Mouse (Mus musculus) Patski (cell line): Measurements from ENCODE around the gene Vangl1. TPM values are rescaled to one million over a fixed set of nuclear protein-coding genes. Genes with fewer than 3 reads are reported as not detected.

ENCODE experiments used
- ATAC-seq: fragments of 100-300 bp; one replicate; pipeline ENCODE4 v1.8.0; 2021
- CTCF ChIA-PET: fragments of 350-600 bp; sonication (Branson Sonifier 250); formaldehyde crosslinking; loops from one replicate; lab custom pipeline; 2022; ENCODE audit warnings: inconsistent platforms; lab: Charles Lee
- POLR2A ChIA-PET: fragments of 350-600 bp; sonication (Branson Sonifier 250); formaldehyde crosslinking; loops from one replicate; lab custom pipeline; 2022; ENCODE audit warnings: antibody characterized with exemption, inconsistent platforms; lab: Charles Lee
- DNase-seq: peaks from one replicate; pipeline ENCODE4 v3.0.0-alpha.2; 2011; ENCODE audit warnings: low read depth, low spot score
- H3K27me3 ChIP-seq: fragments of 371-371 bp; one replicate; pipeline ENCODE4 v1.5.1; 2021
- CTCF ChIP-seq: fragments of 100-300 bp; IDR thresholded peaks from one replicate; pipeline ENCODE4 v1.5.1; 2021
- in situ Hi-C: fragments of 300-500 bp; cut with MboI; formaldehyde crosslinking; loops from 3 replicates; pipeline ENCODE4 v1.11.1; 2018; ENCODE audit warnings: low pct_unique_long_range_greater_than_20kb, mixed read lengths
- polyA plus RNA-seq: library from polyadenylated mRNA; unstranded; gene quantifications from one replicate; pipeline ENCODE4 v1.2.3, GENCODE M21; 2021

The Vangl1 gene
- polyA plus RNA-seq, 1 experiment from 2014 or later: 43.6 TPM

GRCm38 (mm10) chr3:102159423-102160325 lies 44.8 kb downstream of the Vangl1 start:
- ChIA-PET POLR2A (interaction anchor here (0.6 kb wide), 1 partner anchor 717 kb away, joined by 3 read pairs; no protein-coding TSS in a partner anchor), CTCF (interaction anchor here (2.4 kb wide), 1 partner anchor 20 kb away, joined by 7 read pairs; no protein-coding TSS in a partner anchor)
- DNase-seq (no peak), ATAC-seq (no peak)
- in situ Hi-C loops: no loop called here
- no peak for TF ChIP-seq CTCF
- no peaks in the 10 kb centered on the region for H3K27me3 ChIP-seq

GRCm38 (mm10) chr3:102158759-102159422 lies 45.6 kb downstream of the Vangl1 start:
- H3K27me3 ChIP-seq: no peaks in the 10 kb centered on the region
- no peak for ATAC-seq

GRCm38 (mm10) chr3:102157652-102158051 lies 46.8 kb downstream of the Vangl1 start:
- H3K27me3 ChIP-seq: no peaks in the 10 kb centered on the region
- ChIA-PET CTCF (interaction anchor here (1.1 to 1.7 kb wide), 4 partner anchors 9 to 16 kb away, joined by 3 to 4 read pairs (median 4); no protein-coding TSS in a partner anchor), POLR2A (interaction anchor here (1.0 kb wide), 1 partner anchor 10 kb away, joined by 3 read pairs; no protein-coding TSS in a partner anchor)
- DNase-seq (no peak), ATAC-seq (no peak)
- TF ChIP-seq CTCF: no peak
- in situ Hi-C loops: no loop called here

More at GRCm38 (mm10) chr3:102158759-102159422, 45.6 kb downstream of the Vangl1 start:
- no peak for DNase-seq
- ChIA-PET CTCF (interaction anchor here (2.4 kb wide), 1 partner anchor 19 kb away, joined by 7 read pairs; no protein-coding TSS in a partner anchor), POLR2A (no interaction called here)
- no peak for TF ChIP-seq CTCF
- in situ Hi-C loops: no loop called here

DNA sequence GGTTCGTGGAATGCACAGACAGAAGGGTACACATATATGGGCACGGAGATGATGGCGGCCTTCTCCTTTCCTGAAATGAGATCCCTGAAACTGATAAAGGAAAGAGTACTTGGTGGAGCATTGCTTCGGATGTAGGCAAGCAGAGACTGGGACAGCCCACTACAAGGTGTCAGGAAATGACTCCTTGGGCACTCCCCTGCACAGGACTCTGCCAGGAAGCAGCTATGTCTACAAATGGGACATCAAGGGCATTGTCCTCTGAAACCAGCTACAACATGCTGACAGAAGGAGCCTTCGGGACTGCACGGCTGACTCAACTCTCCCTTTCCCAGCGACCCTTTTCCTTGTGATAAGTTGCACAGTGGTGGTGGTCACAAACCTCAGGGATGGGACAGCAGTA lies 47.8 kb downstream of the Vangl1 start:
- ATAC-seq (no peak), DNase-seq (no peak)
- H3K27me3 ChIP-seq: no peaks in the 10 kb centered on the region
- in situ Hi-C loops: no loop called here
- POLR2A ChIA-PET: interaction anchor here (0.7 to 1.0 kb wide), 2 partner anchors 11 to 505 kb away, joined by 3 to 4 read pairs; no protein-coding TSS in a partner anchor
- TF ChIP-seq CTCF: no peak
- CTCF ChIA-PET: interaction anchor here (1.5 to 1.7 kb wide), 3 partner anchors 12 to 15 kb away, joined by 3 to 4 read pairs (median 3); no protein-coding TSS in a partner anchor

DNA sequence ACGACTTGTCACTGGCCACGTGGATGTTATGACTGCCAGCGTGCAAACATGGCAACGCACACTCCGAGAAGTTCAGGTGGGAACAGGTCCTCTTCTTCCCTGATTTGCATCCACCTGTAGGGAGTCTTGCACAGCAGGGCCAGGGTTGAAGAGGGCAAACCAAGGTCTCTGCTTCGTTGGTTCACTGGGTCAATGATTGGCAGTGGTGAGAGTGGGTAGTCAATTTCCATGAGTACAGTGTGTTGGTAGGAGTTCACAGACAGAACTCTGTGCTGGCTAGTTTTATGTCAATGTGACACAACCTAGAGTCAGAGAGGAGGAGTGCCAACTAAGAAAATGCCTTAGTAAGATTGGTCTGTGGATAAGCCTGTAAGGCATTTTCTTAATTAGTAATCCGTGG lies 50.4 kb downstream of the Vangl1 start:
- no peak for TF ChIP-seq CTCF
- ATAC-seq (no peak), DNase-seq (no peak)
- POLR2A ChIA-PET: no interaction called here
- in situ Hi-C loops: no loop called here
- CTCF ChIA-PET: no interaction called here
- no peaks in the 10 kb centered on the region for H3K27me3 ChIP-seq

DNA sequence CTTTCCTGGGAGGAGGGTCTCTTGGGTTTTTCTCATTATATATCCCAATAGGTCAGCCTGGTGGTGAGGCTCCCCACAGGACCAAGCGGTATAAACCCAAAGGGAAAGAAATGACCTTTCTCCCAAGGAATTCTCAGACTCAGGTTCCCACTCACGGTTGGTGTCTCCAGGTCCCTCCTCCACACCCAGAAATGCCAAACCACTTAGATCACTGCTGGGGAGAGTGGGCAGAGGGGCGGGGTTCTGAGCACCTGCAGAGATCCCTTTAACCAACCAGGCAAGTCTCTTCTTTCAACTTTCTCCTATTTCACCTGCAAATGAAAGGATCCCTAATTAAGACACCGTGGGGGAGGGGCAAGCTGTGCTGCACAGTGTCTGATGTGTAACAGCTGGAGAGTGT lies 51.6 kb downstream of the Vangl1 start:
- in situ Hi-C loops: no loop called here
- DNase-seq: no peak
- POLR2A ChIA-PET: interaction anchor here (0.6 kb wide), 1 partner anchor 22 kb away, joined by 3 read pairs; no protein-coding TSS in a partner anchor

DNA sequence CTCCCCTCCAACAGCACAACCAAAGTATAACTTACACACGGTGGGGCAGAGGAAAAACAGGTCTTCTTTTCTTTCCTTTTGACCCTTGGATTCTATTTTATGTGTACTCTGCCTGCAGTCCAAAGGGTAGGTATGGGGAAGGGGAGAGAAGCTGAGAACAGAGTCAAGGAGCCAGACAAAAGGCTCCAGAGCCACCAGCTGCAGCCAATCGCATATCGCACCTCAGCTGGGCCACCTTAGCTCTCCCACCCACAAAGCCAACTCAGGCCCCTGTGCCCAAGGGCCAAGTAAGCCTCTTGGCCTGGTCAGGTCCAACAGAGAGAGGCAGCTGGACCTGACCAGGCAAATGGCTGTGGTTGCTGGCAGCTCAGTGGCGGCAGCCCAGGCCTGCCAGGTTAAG lies 52.0 kb downstream of the Vangl1 start:
- in situ Hi-C loops: no loop called here
- DNase-seq (no peak), ATAC-seq (no peak)
- POLR2A ChIA-PET: interaction anchor here (0.6 kb wide), 1 partner anchor 22 kb away, joined by 3 read pairs; no protein-coding TSS in a partner anchor
- TF ChIP-seq CTCF: no peak
- CTCF ChIA-PET: interaction anchor here (0.8 kb wide), 1 partner anchor 9 kb away, joined by 5 read pairs; no protein-coding TSS in a partner anchor
- no peaks in the 10 kb centered on the region for H3K27me3 ChIP-seq

More for the DNA sequence above, 51.6 kb downstream of the Vangl1 start:
- no peaks in the 10 kb centered on the region for H3K27me3 ChIP-seq
- peak; percentile 26 for ATAC-seq
- TF ChIP-seq CTCF: no peak
- CTCF ChIA-PET: no interaction called here

GRCm38 (mm10) chr3:102151850-102152249 lies 52.6 kb downstream of the Vangl1 start:
- in situ Hi-C loops: no loop called here
- CTCF ChIA-PET: interaction anchor here (0.8 kb wide), 1 partner anchor 8 kb away, joined by 5 read pairs; no protein-coding TSS in a partner anchor
- no peak for DNase-seq

GRCm38 (mm10) chr3:102149941-102150340 lies 54.6 kb downstream of the Vangl1 start:
- no peaks in the 10 kb centered on the region for H3K27me3 ChIP-seq
- no peak for DNase-seq
- in situ Hi-C loops: no loop called here
- no peak for TF ChIP-seq CTCF
- ChIA-PET CTCF (interaction anchor here (1.2 to 2.1 kb wide), 3 partner anchors 10 to 13 kb away, joined by 3 to 9 read pairs (median 3); no protein-coding TSS in a partner anchor), POLR2A (interaction anchor here (0.6 to 1.0 kb wide), 2 partner anchors 11 to 23 kb away, joined by 3 to 5 read pairs; no protein-coding TSS in a partner anchor)
- no peak for ATAC-seq

More at GRCm38 (mm10) chr3:102151850-102152249, 52.6 kb downstream of the Vangl1 start:
- no peaks in the 10 kb centered on the region for H3K27me3 ChIP-seq
- TF ChIP-seq CTCF: no peak
- POLR2A ChIA-PET: no interaction called here
- ATAC-seq: no peak

DNA sequence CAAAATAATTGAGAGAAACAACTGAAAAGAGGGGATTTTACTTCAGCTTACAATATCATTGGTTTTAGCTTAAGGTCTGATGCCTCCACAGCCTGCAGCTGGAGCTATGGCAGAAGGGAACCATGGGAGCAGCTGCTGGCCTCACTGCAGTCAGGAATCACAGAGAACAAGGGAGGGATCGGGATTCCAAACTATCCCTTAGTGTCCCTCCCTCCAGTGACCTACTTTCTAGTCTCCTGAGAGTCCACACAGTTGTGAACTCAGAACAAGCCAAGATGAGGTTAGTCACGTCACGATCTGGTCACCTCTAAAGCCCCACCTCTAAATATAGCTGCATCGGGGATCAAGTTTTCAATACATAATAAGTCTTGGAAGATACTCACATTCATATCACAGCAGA lies 57.3 kb downstream of the Vangl1 start:
- no peak for ATAC-seq
- no peak for DNase-seq
- TF ChIP-seq CTCF: no peak
- H3K27me3 ChIP-seq: no peaks in the 10 kb centered on the region
- in situ Hi-C loops: no loop called here
- CTCF ChIA-PET: interaction anchor here (1.1 to 1.5 kb wide), 3 partner anchors 11 to 24 kb away, joined by 3 read pairs; no protein-coding TSS in a partner anchor
- POLR2A ChIA-PET: interaction anchor here (1.8 kb wide), 2 partner anchors 8 to 11 kb away, joined by 4 to 5 read pairs; no protein-coding TSS in a partner anchor
